Mouse (Mus musculus): ENCODE measurements around the gene Fth1. TPM values are rescaled to one million over a fixed set of nuclear protein-coding genes. Genes with fewer than 3 reads are reported as not detected.

Gene Fth1
- total and polyA plus RNA-seq, 3 experiments: 2,797 to 3,430 (median 2,956) TPM

- no peak for TF ChIP-seq POLR2A (IDR thresholded peaks at IDR 0.05; ENCODE audit: insufficient read depth, low read depth, low read length)
- no peak overlapping the region for H3K9ac ChIP-seq (ENCODE audit: low read depth, low read length)
- H3K4me1 ChIP-seq (ENCODE audit: control insufficient read depth, insufficient read depth, low read length): peaks cover 2% of the 10 kb centered on the region
- no peaks in the 10 kb centered on the region for H3K79me2 ChIP-seq (replicated peaks; ENCODE audit: control insufficient read depth, insufficient read depth, low read length)
- H3K27me3 ChIP-seq (ENCODE audit: control insufficient read depth, insufficient read depth, low read length): no peaks in the 10 kb centered on the region
- intact Hi-C loops (cut with DNase I): no loop called here
- H3K27ac ChIP-seq: no peak overlapping the region
- no peaks in the 10 kb centered on the region for H3K36me3 ChIP-seq (ENCODE audit: control insufficient read depth, insufficient read depth, low read length)
- WGBS: 68% methylated on average over 26 of the region's 26 CpGs
- DNase-seq: no peak
- H3K4me3 ChIP-seq: no peak overlapping the region
Measured at GRCm38 (mm10) chr19:9992011-9992958, 11.9 kb downstream of the Fth1 start.

- H3K79me2 ChIP-seq (replicated peaks; ENCODE audit: control insufficient read depth, insufficient read depth, low read length): no peaks in the 10 kb centered on the region
- H3K4me3 ChIP-seq: no peak overlapping the region
- intact Hi-C loops (cut with DNase I): no loop called here
- peak; percentile 86 to 90 for DNase-seq
- H3K4me1 ChIP-seq (ENCODE audit: control insufficient read depth, insufficient read depth, low read length): peaks cover 2% of the 10 kb centered on the region
- TF ChIP-seq POLR2A (IDR thresholded peaks at IDR 0.05; ENCODE audit: insufficient read depth, low read depth, low read length): no peak
- peak; percentile 56; the same call in 1 of the 2 replicates for TF ChIP-seq EP300 (IDR thresholded peaks at IDR 0.05; ENCODE audit: insufficient read depth, low read depth, low read length)
- peak; percentile 92 for TF ChIP-seq CTCF (IDR thresholded peaks at IDR 0.05)
- H3K27me3 ChIP-seq (ENCODE audit: control insufficient read depth, insufficient read depth, low read length): no peaks in the 10 kb centered on the region
- no peaks in the 10 kb centered on the region for H3K36me3 ChIP-seq (ENCODE audit: control insufficient read depth, insufficient read depth, low read length)
- WGBS: 10% methylated on average over 17 of the region's 17 CpGs
- no peak overlapping the region for H3K9ac ChIP-seq (ENCODE audit: low read depth, low read length)
- no peak overlapping the region for H3K27ac ChIP-seq
Measured at GRCm38 (mm10) chr19:9993036-9993656, 12.7 kb downstream of the Fth1 start.

GRCm38 (mm10) chr19:9997204-9998062 is 17.0 kb downstream of the Fth1 start:
- Histone ChIP-seq H3K27ac (no peak overlapping the region), H3K4me1 (ENCODE audit: control insufficient read depth, insufficient read depth, low read length) (peaks cover 2% of the 10 kb centered on the region), H3K4me3 (no peak overlapping the region), H3K9ac (ENCODE audit: low read depth, low read length) (no peak overlapping the region), H3K36me3 (ENCODE audit: control insufficient read depth, insufficient read depth, low read length) (no peaks in the 10 kb centered on the region), H3K27me3 (ENCODE audit: control insufficient read depth, insufficient read depth, low read length) (no peaks in the 10 kb centered on the region), H3K79me2 (replicated peaks; ENCODE audit: control insufficient read depth, insufficient read depth, low read length) (no peaks in the 10 kb centered on the region)
- WGBS: 73% methylated on average over 12 of the region's 12 CpGs
- intact Hi-C loops (cut with DNase I): no loop called here
- DNase-seq: no peak
- TF ChIP-seq CTCF (IDR thresholded peaks at IDR 0.05): no peak
- no peak for TF ChIP-seq POLR2A (IDR thresholded peaks at IDR 0.05; ENCODE audit: insufficient read depth, low read depth, low read length)
- no peak for TF ChIP-seq EP300 (IDR thresholded peaks at IDR 0.05; ENCODE audit: insufficient read depth, low read depth, low read length)

GRCm38 (mm10) chr19:9998063-9998416 is 17.6 kb downstream of the Fth1 start:
- intact Hi-C loops (cut with DNase I): no loop called here
- Histone ChIP-seq H3K4me1 (ENCODE audit: control insufficient read depth, insufficient read depth, low read length) (peaks cover 2% of the 10 kb centered on the region), H3K9ac (ENCODE audit: low read depth, low read length) (no peak overlapping the region), H3K4me3 (no peak overlapping the region), H3K36me3 (ENCODE audit: control insufficient read depth, insufficient read depth, low read length) (no peaks in the 10 kb centered on the region), H3K27ac (no peak overlapping the region), H3K79me2 (replicated peaks; ENCODE audit: control insufficient read depth, insufficient read depth, low read length) (no peaks in the 10 kb centered on the region), H3K27me3 (ENCODE audit: control insufficient read depth, insufficient read depth, low read length) (no peaks in the 10 kb centered on the region)
- TF ChIP-seq CTCF (IDR thresholded peaks at IDR 0.05) (no peak), POLR2A (IDR thresholded peaks at IDR 0.05; ENCODE audit: insufficient read depth, low read depth, low read length) (no peak), EP300 (IDR thresholded peaks at IDR 0.05; ENCODE audit: insufficient read depth, low read depth, low read length) (no peak)
- DNase-seq: no peak
- WGBS: 78% methylated on average over 2 of the region's 2 CpGs

- Histone ChIP-seq H3K4me3 (no peak overlapping the region), H3K9ac (ENCODE audit: low read depth, low read length) (no peak overlapping the region), H3K36me3 (ENCODE audit: control insufficient read depth, insufficient read depth, low read length) (no peaks in the 10 kb centered on the region), H3K27ac (no peak overlapping the region), H3K27me3 (ENCODE audit: control insufficient read depth, insufficient read depth, low read length) (no peaks in the 10 kb centered on the region), H3K4me1 (ENCODE audit: control insufficient read depth, insufficient read depth, low read length) (no peaks in the 10 kb centered on the region), H3K79me2 (replicated peaks; ENCODE audit: control insufficient read depth, insufficient read depth, low read length) (no peaks in the 10 kb centered on the region)
- DNase-seq: no peak
- WGBS: 55% methylated on average over 13 of the region's 13 CpGs
- intact Hi-C loops (cut with DNase I): no loop called here
- no peak for TF ChIP-seq CTCF (IDR thresholded peaks at IDR 0.05)
- no peak for TF ChIP-seq EP300 (IDR thresholded peaks at IDR 0.05; ENCODE audit: insufficient read depth, low read depth, low read length)
- no peak for TF ChIP-seq POLR2A (IDR thresholded peaks at IDR 0.05; ENCODE audit: insufficient read depth, low read depth, low read length)
Measured at GRCm38 (mm10) chr19:9998736-9999486, 18.5 kb downstream of the Fth1 start.

All from heart, adult 2 months (tissue).